Mouse (Mus musculus) heart, embryonic 15.5 days (tissue): ENCODE results near the gene Cfap299. TPM values are rescaled to one million over a fixed set of nuclear protein-coding genes. Genes with fewer than 3 reads are reported as not detected.

Experiments used
- ATAC-seq: fragments of 200-750 bp; cut with Nextera tagmentation; replicated peaks from 2 replicates; pipeline ENCODE4 v1.8.0; 2017; ENCODE audit warnings: low read depth, moderate TSS enrichment; ENCODE audit not compliant: insufficient number of reproducible peaks, insufficient read depth, low FRiP score
- H3K27ac ChIP-seq: fragments of 300-500 bp; sonication (generic); 2 replicates; pipeline ENCODE4 v1.5.1; 2015; ENCODE audit warnings: mild to moderate bottlenecking, inconsistent platforms
- H3K27me3 ChIP-seq: fragments of 300-500 bp; sonication (generic); 2 replicates; pipeline ENCODE4 v1.6.1; 2015; ENCODE audit warnings: inconsistent platforms
- H3K36me3 ChIP-seq: fragments of 300-500 bp; sonication (generic); 2 replicates; pipeline ENCODE4 v1.6.1; 2015; ENCODE audit warnings: mild to moderate bottlenecking, inconsistent platforms
- H3K4me1 ChIP-seq: fragments of 300-500 bp; sonication (generic); replicated peaks from 2 replicates; pipeline ENCODE4 v1.6.1; 2015; ENCODE audit warnings: inconsistent platforms
- H3K4me2 ChIP-seq: fragments of 300-500 bp; sonication (generic); 2 replicates; pipeline ENCODE4 v1.6.1; 2015; ENCODE audit warnings: inconsistent platforms, mild to moderate bottlenecking, moderate library complexity
- H3K4me3 ChIP-seq: fragments of 300-500 bp; sonication (generic); 2 replicates; pipeline ENCODE4 v1.5.1; 2015; ENCODE audit warnings: mild to moderate bottlenecking, inconsistent platforms
- H3K9ac ChIP-seq: fragments of 300-500 bp; sonication (generic); 2 replicates; pipeline ENCODE4 v1.6.1; 2015; ENCODE audit warnings: mild to moderate bottlenecking, inconsistent platforms
- H3K9me3 ChIP-seq: fragments of 300-500 bp; sonication (generic); replicated peaks from 2 replicates; pipeline ENCODE4 v1.6.1; 2016; ENCODE audit warnings: inconsistent platforms
- WGBS: fragments of 180-500 bp; shearing (Covaris S2); methylation state at CpG from one replicate; pipeline ENCODE4 v1.1.7; 2015; ENCODE audit warnings: mixed read lengths; 5-methylcytosine and 5-hydroxymethylcytosine counted together
- microRNA counts: library from miRNA; unstranded; fragments of <30 nt; microRNA quantifications from one replicate; lab custom pipeline; 2016
- microRNA-seq: library from miRNA; unstranded; fragments of <30 nt; microRNA quantifications from one replicate; pipeline ENCODE4, GENCODE M21; 2016
- polyA plus RNA-seq: library from polyadenylated mRNA; unstranded; fragments of >200 nt; fragmentation: Nextera tagmentation; extraction: Ambion mirVana; gene quantifications from 2 replicates; pipeline ENCODE4 v1.2.1, GENCODE M21; 2015

Gene Cfap299
- polyA plus RNA-seq, 1 experiment from 2014 or later, result not detected

GRCm38 (mm10) chr5:98842600-98843310 is 513.7 kb downstream of the Cfap299 start:
- Histone ChIP-seq H3K27me3 (peaks cover 3% of the 10 kb centered on the region; the same call in 1 of the 2 replicates), H3K4me1 (no peaks in the 10 kb centered on the region), H3K9me3 (no peaks in the 10 kb centered on the region), H3K27ac (no peak overlapping the region), H3K9ac (no peak overlapping the region), H3K36me3 (no peaks in the 10 kb centered on the region), H3K4me3 (no peak overlapping the region), H3K4me2 (no peak overlapping the region)
- no peak for ATAC-seq
- WGBS, result 78% methylated on average over 7 of the region's 7 CpGs

- no peak for ATAC-seq
- 78% methylated on average over 1 of the region's 1 CpGs for WGBS
These were observed 515.6 kb downstream of the Cfap299 start for GRCm38 (mm10) chr5:98844664-98845063.

More at GRCm38 (mm10) chr5:98844664-98845063, 515.6 kb downstream of the Cfap299 start:
- Histone ChIP-seq H3K4me1 (no peaks in the 10 kb centered on the region), H3K27ac (no peak overlapping the region), H3K9me3 (no peaks in the 10 kb centered on the region), H3K4me2 (no peak overlapping the region), H3K4me3 (no peak overlapping the region), H3K36me3 (no peaks in the 10 kb centered on the region), H3K9ac (no peak overlapping the region), H3K27me3 (peaks cover 3% of the 10 kb centered on the region; the same call in 1 of the 2 replicates)

MicroRNA genes within 50 kb of the gene (microRNA counts, 519-probe panel; counts per million panel counts)
- not detected for microRNA mmu-miR-703 (lab: Ali Mortazavi, UCI)

Small RNA genes within 50 kb of the gene (microRNA-seq; reads per million reads assigned to microRNA genes)
- not detected for gene Mir703

Other genes starting within 250 kb of the Cfap299 start
- gene Prdm8, start 162.1 kb upstream of the Cfap299 start, polyA plus RNA-seq, result 0.15 TPM in 1 of 2 replicates, not detected in the other
- gene Fgf5, start 75.1 kb upstream of the Cfap299 start, polyA plus RNA-seq, result 0.38 and 0.43 TPM in 2 replicates
- not detected in 2 replicates for gene Gm11111, start 223.4 kb downstream of the Cfap299 start, polyA plus RNA-seq